Mouse (Mus musculus): ENCODE data around the gene Golga5.

DNA sequence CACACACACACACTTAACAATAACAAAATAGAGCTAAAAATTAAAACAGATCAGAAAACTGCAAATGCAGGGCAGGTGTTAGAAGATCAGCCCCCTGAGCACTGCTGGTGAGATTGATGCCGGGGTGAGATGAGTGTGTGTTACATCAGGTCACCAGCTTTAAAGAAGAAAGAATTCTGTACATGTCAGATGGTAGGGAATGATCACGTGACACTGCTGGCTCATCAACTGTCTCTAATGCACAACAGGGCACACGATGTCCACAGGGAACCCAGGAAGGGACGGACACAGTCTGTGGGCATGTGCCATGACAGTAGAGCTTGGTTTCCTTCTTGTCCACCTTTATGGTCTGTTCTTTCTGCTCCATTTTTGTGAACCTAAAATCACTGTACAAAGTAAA is 47.2 kb downstream of the Golga5 start:
- TF ChIP-seq EP300 (IDR thresholded peaks at IDR 0.05; ENCODE audit: low read depth) (no peak), CTCF (IDR thresholded peaks at IDR 0.05; ENCODE audit: low read depth) (no peak)

Data from heart, postnatal 0 days (tissue).